Mouse (Mus musculus): ENCODE results near the gene Inpp5b. TPM values are rescaled to one million over a fixed set of nuclear protein-coding genes. Genes with fewer than 3 reads are reported as not detected.

Inpp5b gene
- total and polyA plus RNA-seq, 2 experiments, result 15.3 to 25.7 TPM

DNA sequence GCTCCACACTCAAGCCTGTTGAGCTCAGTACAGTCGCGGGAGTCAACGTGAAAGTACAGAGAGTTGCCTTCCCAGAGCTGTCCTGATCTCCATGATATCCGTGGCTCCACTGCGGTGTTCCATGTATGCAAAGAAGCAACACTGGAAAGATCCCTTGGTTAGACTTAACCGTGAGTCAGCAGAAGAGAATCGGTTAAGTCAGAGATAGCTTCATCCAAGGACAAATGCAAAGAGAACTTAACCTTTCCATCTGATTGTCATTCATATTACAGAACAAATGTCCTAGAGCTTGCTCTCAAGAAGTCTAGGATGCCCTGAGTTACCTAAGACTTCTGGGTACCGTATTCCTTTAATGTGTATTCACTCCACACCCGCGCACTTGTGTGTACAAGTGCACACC is 91.1 kb downstream of the Inpp5b start:
- no peaks in the 10 kb centered on the region for H3K79me2 ChIP-seq (ENCODE audit: control insufficient read depth, insufficient read depth, low read length)
- H3K9ac ChIP-seq (ENCODE audit: low read depth, low read length), result no peak overlapping the region
- H3K27me3 ChIP-seq (ENCODE audit: control insufficient read depth, insufficient read depth, low read length), result no peaks in the 10 kb centered on the region
- no peak overlapping the region for H3K4me3 ChIP-seq (ENCODE audit: insufficient read depth, low read depth, low read length)
- 93% methylated on average over 10 of the region's 10 CpGs for WGBS
- TF ChIP-seq POLR2A (IDR thresholded peaks at IDR 0.05; ENCODE audit: extremely low read depth, insufficient read depth, low read length) (no peak), CTCF (IDR thresholded peaks at IDR 0.05; ENCODE audit: low read depth, low read length) (no peak)
- no peaks in the 10 kb centered on the region for H3K4me1 ChIP-seq (ENCODE audit: control insufficient read depth, insufficient read depth, low read length)
- H3K27ac ChIP-seq (replicated peaks; ENCODE audit: insufficient read depth, low read depth, low read length), result no peak overlapping the region
- no peak for DNase-seq (ENCODE audit: extremely low read depth, low read depth, low spot score)
- peaks cover 19% of the 10 kb centered on the region for H3K36me3 ChIP-seq (ENCODE audit: control insufficient read depth, insufficient read depth, low read length)

- no peak for DNase-seq (ENCODE audit: extremely low read depth, low read depth, low spot score)
- TF ChIP-seq CTCF (IDR thresholded peaks at IDR 0.05; ENCODE audit: low read depth, low read length), result no peak
- no peak for TF ChIP-seq POLR2A (IDR thresholded peaks at IDR 0.05; ENCODE audit: extremely low read depth, insufficient read depth, low read length)
- no peak overlapping the region for H3K27ac ChIP-seq (replicated peaks; ENCODE audit: insufficient read depth, low read depth, low read length)
- H3K27me3 ChIP-seq (ENCODE audit: control insufficient read depth, insufficient read depth, low read length), result no peaks in the 10 kb centered on the region
- H3K79me2 ChIP-seq (ENCODE audit: control insufficient read depth, insufficient read depth, low read length), result no peaks in the 10 kb centered on the region
- H3K4me1 ChIP-seq (ENCODE audit: control insufficient read depth, insufficient read depth, low read length), result no peaks in the 10 kb centered on the region
- H3K4me3 ChIP-seq (ENCODE audit: insufficient read depth, low read depth, low read length), result no peak overlapping the region
- peaks cover 28% of the 10 kb centered on the region for H3K36me3 ChIP-seq (ENCODE audit: control insufficient read depth, insufficient read depth, low read length)
- H3K9ac ChIP-seq (ENCODE audit: low read depth, low read length), result no peak overlapping the region
- 95% methylated on average over 14 of the region's 14 CpGs for WGBS
Observed at GRCm38 (mm10) chr4:124838035-124838700, 96.5 kb downstream of the Inpp5b start.

- Histone ChIP-seq H3K36me3 (ENCODE audit: control insufficient read depth, insufficient read depth, low read length) (peaks cover 27% of the 10 kb centered on the region), H3K4me1 (ENCODE audit: control insufficient read depth, insufficient read depth, low read length) (no peaks in the 10 kb centered on the region), H3K27me3 (ENCODE audit: control insufficient read depth, insufficient read depth, low read length) (no peaks in the 10 kb centered on the region), H3K27ac (replicated peaks; ENCODE audit: insufficient read depth, low read depth, low read length) (no peak overlapping the region), H3K4me3 (ENCODE audit: insufficient read depth, low read depth, low read length) (no peak overlapping the region), H3K9ac (ENCODE audit: low read depth, low read length) (no peak overlapping the region), H3K79me2 (ENCODE audit: control insufficient read depth, insufficient read depth, low read length) (no peaks in the 10 kb centered on the region)
- no peak for DNase-seq (ENCODE audit: extremely low read depth, low read depth, low spot score)
- 100% methylated on average over 1 of the region's 1 CpGs for WGBS
- no peak for TF ChIP-seq POLR2A (IDR thresholded peaks at IDR 0.05; ENCODE audit: extremely low read depth, insufficient read depth, low read length)
- TF ChIP-seq CTCF (IDR thresholded peaks at IDR 0.05; ENCODE audit: low read depth, low read length), result peak; percentile 34; the same call in 1 of the 2 replicates
Observed at GRCm38 (mm10) chr4:124840998-124841397, 99.3 kb downstream of the Inpp5b start.

GRCm38 (mm10) chr4:124843493-124843892 is 101.8 kb downstream of the Inpp5b start:
- Histone ChIP-seq H3K27me3 (ENCODE audit: control insufficient read depth, insufficient read depth, low read length) (no peaks in the 10 kb centered on the region), H3K36me3 (ENCODE audit: control insufficient read depth, insufficient read depth, low read length) (peaks cover 16% of the 10 kb centered on the region; the same call in 1 of the 2 replicates), H3K79me2 (ENCODE audit: control insufficient read depth, insufficient read depth, low read length) (no peaks in the 10 kb centered on the region), H3K4me3 (ENCODE audit: insufficient read depth, low read depth, low read length) (no peak overlapping the region), H3K27ac (replicated peaks; ENCODE audit: insufficient read depth, low read depth, low read length) (no peak overlapping the region), H3K9ac (ENCODE audit: low read depth, low read length) (no peak overlapping the region), H3K4me1 (ENCODE audit: control insufficient read depth, insufficient read depth, low read length) (no peaks in the 10 kb centered on the region)
- no peak for DNase-seq (ENCODE audit: extremely low read depth, low read depth, low spot score)
- WGBS, result 76% methylated on average over 11 of the region's 11 CpGs
- TF ChIP-seq POLR2A (IDR thresholded peaks at IDR 0.05; ENCODE audit: extremely low read depth, insufficient read depth, low read length) (no peak), CTCF (IDR thresholded peaks at IDR 0.05; ENCODE audit: low read depth, low read length) (peak; percentile 85)

- Histone ChIP-seq H3K36me3 (ENCODE audit: control insufficient read depth, insufficient read depth, low read length) (no peaks in the 10 kb centered on the region), H3K27me3 (ENCODE audit: control insufficient read depth, insufficient read depth, low read length) (no peaks in the 10 kb centered on the region), H3K4me3 (ENCODE audit: insufficient read depth, low read depth, low read length) (no peak overlapping the region), H3K27ac (replicated peaks; ENCODE audit: insufficient read depth, low read depth, low read length) (no peak overlapping the region), H3K9ac (ENCODE audit: low read depth, low read length) (no peak overlapping the region), H3K79me2 (ENCODE audit: control insufficient read depth, insufficient read depth, low read length) (peaks cover 16% of the 10 kb centered on the region; the same call in 1 of the 2 replicates), H3K4me1 (ENCODE audit: control insufficient read depth, insufficient read depth, low read length) (peaks cover 13% of the 10 kb centered on the region)
- DNase-seq (ENCODE audit: extremely low read depth, low read depth, low spot score), result peak; percentile 41
- TF ChIP-seq CTCF (IDR thresholded peaks at IDR 0.05; ENCODE audit: low read depth, low read length), result peak; percentile 88
- no peak for TF ChIP-seq POLR2A (IDR thresholded peaks at IDR 0.05; ENCODE audit: extremely low read depth, insufficient read depth, low read length)
- 18% methylated on average over 8 of the region's 8 CpGs for WGBS
Observed at GRCm38 (mm10) chr4:124847573-124847972, 105.9 kb downstream of the Inpp5b start.

GRCm38 (mm10) chr4:124849631-124850260 is 108.1 kb downstream of the Inpp5b start:
- H3K27me3 ChIP-seq (ENCODE audit: control insufficient read depth, insufficient read depth, low read length), result no peaks in the 10 kb centered on the region
- H3K79me2 ChIP-seq (ENCODE audit: control insufficient read depth, insufficient read depth, low read length), result peaks cover 16% of the 10 kb centered on the region; the same call in 1 of the 2 replicates
- peaks cover 19% of the 10 kb centered on the region for H3K36me3 ChIP-seq (ENCODE audit: control insufficient read depth, insufficient read depth, low read length)
- H3K4me3 ChIP-seq (ENCODE audit: insufficient read depth, low read depth, low read length), result peak overlapping the region; percentile 87
- TF ChIP-seq CTCF (IDR thresholded peaks at IDR 0.05; ENCODE audit: low read depth, low read length) (no peak), POLR2A (IDR thresholded peaks at IDR 0.05; ENCODE audit: extremely low read depth, insufficient read depth, low read length) (no peak)
- H3K27ac ChIP-seq (replicated peaks; ENCODE audit: insufficient read depth, low read depth, low read length), result peak overlapping the region; percentile 55
- H3K4me1 ChIP-seq (ENCODE audit: control insufficient read depth, insufficient read depth, low read length), result peaks cover 13% of the 10 kb centered on the region
- peak; percentile 73 for DNase-seq (ENCODE audit: extremely low read depth, low read depth, low spot score)
- peak overlapping the region; percentile 97 for H3K9ac ChIP-seq (ENCODE audit: low read depth, low read length)
- WGBS, result under 1% methylated on average over 24 of the region's 24 CpGs
